Mouse (Mus musculus): ENCODE measurements around the gene Drap1.

- TF ChIP-seq CTCF (IDR thresholded peaks at IDR 0.05; ENCODE audit: control insufficient read depth, insufficient read depth, low read length): no peak
- no peak for TF ChIP-seq POLR2A (IDR thresholded peaks at IDR 0.05; ENCODE audit: borderline replicate concordance, control insufficient read depth, low read depth, low read length)
These were observed 43.6 kb upstream of the Drap1 start, which contains the start of gene Ctsw for GRCm38 (mm10) chr19:5468374-5468773.

Data from bone marrow, adult 2 months (tissue).